Mouse (Mus musculus) cerebellum, adult 9-10 months (tissue): ENCODE data around the gene Ntf3.

ENCODE experiments used
- DNase-seq: peaks from one replicate; pipeline ENCODE4 v3.0.0; 2022

Ntf3 gene

DNA sequence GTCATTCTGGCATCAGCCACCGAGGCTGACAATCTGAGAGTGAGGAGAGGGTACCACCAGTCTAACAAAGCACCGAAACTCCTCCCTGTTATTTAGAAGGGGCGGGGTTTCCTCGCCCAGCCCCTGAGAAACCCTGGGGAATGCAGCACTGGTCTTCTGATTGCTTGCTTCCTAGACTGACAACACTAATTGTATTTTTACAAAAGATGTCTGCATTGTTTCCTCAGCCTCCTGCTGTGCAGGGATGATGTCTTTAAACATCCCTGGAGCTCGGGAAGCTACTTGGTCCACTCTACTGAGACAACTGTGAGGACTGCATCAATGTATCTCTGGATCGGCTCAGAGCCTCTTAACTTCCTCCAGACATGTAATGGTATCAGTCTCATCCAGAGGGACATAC is 64.1 kb downstream of the Ntf3 start:
- DNase-seq = no peak

DNA sequence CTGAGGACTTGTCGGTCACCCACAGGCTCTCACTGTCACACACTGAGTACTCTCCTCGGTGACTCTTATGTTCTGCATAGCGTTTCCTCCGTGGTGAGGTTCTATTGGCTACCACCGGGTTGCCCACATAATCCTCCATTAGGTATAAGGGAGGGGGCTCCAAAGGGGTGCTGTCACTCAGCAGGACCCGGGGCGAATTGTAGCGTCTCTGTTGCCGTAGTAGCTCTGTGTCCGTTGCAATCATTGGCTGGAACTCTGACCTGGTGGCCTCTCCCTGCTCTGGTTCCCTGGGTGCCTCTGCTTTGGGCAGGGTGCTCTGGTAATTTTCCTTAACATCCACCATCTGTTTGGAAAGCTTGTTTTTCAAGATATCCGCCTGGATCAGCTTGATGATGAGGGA is 64.7 kb downstream of the Ntf3 start:
- no peak for DNase-seq

GRCm38 (mm10) chr6:126100579-126100978 is 66.1 kb downstream of the Ntf3 start:
- no peak for DNase-seq

GRCm38 (mm10) chr6:126097471-126097870 is 69.2 kb downstream of the Ntf3 start:
- no peak for DNase-seq

DNA sequence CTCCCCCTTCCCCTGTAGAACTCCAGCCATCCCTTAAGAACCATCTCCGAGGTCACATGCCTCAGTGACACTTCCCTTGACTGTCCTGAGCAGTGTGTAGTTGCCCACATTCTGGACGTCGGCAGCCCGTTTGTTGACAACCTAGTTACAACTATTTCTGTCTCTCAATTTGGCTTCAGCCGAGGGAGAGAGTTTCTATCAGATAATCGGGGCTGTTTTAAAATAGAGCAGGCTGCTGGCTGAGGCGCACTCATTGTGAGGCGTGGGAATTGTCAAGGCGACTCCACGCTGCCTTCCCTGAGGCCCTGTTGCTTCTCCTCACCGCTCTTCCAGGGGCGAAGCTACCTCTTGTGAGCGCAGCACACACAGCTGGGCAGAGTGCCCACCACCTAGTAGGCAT is 70.6 kb downstream of the Ntf3 start:
- no peak for DNase-seq

DNA sequence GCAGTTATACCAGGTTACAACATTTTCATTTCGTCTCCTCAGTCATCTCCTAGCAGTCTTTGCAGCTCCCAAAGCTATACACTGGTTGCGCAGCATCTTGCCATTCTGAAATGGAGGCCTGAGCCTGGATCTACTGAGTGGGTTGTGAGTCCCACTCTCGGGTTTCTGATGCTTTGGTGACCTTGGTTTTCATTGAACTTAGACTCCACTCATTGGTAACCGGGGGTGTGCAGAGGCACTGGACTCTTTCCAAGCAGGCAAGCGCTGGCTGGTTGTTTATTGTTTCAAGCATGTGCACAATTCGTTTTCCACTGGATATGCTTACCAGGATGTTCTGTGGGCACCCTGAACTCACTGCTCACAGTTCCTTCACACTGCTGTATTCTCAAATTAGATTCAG is 71.7 kb downstream of the Ntf3 start:
- no peak for DNase-seq

GRCm38 (mm10) chr6:126092026-126092425 is 74.7 kb downstream of the Ntf3 start:
- no peak for DNase-seq

- no peak for DNase-seq
Observed at GRCm38 (mm10) chr6:126090063-126090462, 76.6 kb downstream of the Ntf3 start.

DNA sequence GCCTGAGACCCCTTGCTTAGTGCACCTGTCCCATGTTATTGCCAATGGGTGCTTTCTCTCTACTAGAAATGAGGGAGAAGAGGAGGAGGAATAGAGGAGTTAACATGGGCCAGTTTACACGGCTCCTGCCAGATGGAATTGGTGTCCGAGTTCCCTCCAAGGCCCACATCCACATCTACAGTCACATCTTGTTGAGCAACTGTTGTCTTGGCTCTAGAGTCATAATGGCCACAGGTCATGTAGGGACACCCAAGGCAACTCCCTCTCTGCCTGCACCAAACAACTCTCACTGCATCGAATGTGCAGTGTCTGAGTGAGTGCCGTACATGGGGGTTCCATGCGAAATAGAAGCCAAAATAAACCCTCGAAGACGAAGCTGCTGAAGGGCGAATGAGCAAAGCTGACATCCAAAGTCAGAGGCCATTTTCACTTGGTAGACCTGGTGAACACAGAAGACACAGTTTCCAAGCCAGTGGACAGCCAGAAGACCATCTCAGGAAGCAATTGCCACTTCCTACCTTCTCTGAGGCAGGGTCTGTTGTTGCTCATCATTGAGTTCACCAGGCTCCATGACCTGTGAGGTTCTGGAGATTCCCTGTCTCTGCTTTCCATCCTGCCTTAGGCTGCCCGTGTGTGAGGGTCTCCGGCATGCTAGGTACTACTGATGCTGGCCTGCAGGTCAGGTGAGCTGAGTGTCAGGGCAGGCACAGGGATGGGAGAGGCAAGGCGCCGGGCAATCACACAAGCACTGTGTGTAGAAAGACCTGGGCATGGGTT is 78.0 kb downstream of the Ntf3 start:
- DNase-seq = no peak

DNA sequence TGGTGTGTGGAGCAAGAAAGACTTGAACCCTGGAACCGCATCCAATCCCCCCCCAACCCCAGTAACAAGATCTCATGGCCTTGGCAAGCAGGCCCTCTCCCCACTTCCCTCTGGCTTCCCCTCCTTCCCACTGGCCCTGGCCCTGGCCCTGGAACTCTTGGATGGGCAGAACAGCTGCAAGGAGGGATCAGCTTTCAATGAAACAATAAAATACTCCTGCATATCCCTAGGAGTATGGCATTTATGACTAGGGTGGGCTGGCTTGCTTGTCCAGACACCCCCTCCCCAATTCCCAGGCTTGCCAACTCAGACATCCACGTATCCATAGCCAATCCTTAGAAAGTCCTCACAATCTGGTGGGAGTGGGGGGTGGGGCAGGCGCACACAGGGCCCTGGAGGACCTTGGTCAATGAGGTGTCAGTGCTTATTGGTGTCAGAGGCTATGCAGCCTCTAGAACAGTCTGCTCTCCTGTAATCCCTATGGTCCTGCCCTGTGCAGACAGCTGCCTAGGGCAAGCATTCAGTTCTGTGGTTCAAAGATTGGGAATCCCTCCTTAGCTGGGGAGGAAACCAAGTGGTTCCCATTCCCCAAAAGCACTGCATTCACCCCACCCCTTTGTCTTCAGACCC is 80.3 kb downstream of the Ntf3 start:
- no peak for DNase-seq

- DNase-seq = no peak
Observed at GRCm38 (mm10) chr6:126080531-126080930, 86.2 kb downstream of the Ntf3 start.

GRCm38 (mm10) chr6:126057706-126058105 is 109.0 kb downstream of the Ntf3 start:
- no peak for DNase-seq

DNA sequence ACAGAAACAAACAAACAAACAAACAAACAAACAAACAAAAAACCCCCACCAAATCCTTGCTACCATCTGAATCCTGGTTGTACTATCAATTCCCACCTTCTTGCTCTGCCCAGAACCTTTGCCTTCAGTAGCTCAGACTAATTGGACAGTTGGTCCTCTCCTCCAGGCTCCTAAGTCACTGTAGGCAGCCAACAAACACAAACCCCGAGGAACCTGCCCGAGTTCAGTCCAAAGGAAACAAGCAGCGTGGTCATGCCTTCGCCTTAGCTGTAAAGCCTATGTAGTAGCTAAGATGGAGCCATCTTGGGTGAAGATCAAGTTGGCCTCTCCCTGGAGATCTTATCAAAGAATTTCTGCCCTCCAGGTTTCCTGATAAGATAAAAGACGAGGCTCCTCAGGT is 113.6 kb downstream of the Ntf3 start:
- no peak for DNase-seq
